Mouse (Mus musculus): Measurements from ENCODE around the gene Tbc1d8. TPM values are rescaled to one million over a fixed set of nuclear protein-coding genes. Genes with fewer than 3 reads are reported as not detected.
A peak's percentile ranks its signal among the peaks of the same experiment; 100 is the strongest.

Gene Tbc1d8
- polyA plus RNA-seq, 1 experiment from 2014 or later, result 12.2 TPM

DNA sequence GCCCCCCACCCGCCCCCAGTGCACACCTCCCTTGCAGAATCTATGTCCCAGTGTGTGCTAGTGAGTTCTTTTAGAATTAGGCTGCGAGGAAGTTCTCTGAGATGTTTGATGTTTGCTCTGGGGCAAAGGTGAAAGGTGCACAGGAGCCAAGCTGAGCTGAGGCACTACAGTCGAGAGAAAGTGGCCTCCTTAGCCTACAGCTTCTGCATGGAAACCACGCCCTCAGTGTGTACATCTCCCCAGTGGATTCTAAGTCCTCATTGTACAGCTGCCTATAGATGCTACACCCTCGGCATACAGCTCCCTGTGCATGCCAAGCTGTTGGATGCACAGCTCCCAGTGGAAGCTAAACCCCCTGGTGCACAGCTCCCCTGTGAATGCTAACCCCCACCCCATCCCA is 139.1 kb downstream of the Tbc1d8 start:
- no peak for ATAC-seq (ENCODE audit: low FRiP score, low TSS enrichment)
- Histone ChIP-seq H3K36me3 (ENCODE audit: control insufficient read depth, insufficient read depth, low read length) (no peaks in the 10 kb centered on the region), H3K9ac (ENCODE audit: low read depth, low read length) (no peak overlapping the region), H3K27ac (ENCODE audit: low read depth, low read length) (no peak overlapping the region), H3K27me3 (ENCODE audit: control insufficient read depth, insufficient read depth, low read length) (no peaks in the 10 kb centered on the region; the same call in 1 of the 2 replicates), H3K4me2 (replicated peaks; ENCODE audit: low read depth, low read length) (no peak overlapping the region), H3K4me1 (ENCODE audit: control insufficient read depth, insufficient read depth, low read length) (no peaks in the 10 kb centered on the region), H3K9me3 (ENCODE audit: control insufficient read depth, low read length) (no peaks in the 10 kb centered on the region), H3K4me3 (ENCODE audit: low read length) (no peak overlapping the region)
- WGBS, result 49% methylated on average over 5 of the region's 5 CpGs

DNA sequence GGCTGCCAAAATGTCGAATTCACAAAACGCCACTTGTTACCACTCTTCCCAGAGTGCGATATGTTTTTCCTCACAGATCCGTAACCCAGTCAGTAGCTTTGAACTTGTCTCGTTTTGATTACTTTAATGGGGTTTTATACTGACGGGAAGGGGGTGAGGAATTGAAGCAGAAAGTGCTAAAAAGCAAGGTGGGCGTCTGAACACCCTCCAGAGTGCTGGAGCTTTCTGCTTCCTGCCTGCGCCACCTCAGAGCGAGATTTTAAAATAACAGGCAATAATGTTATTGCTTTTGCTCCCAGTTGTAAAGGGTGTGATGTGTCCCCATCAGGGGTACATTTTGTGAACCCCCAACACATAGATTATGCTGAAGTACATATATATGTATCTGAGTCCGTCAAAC is 139.7 kb downstream of the Tbc1d8 start:
- Histone ChIP-seq H3K27me3 (ENCODE audit: control insufficient read depth, insufficient read depth, low read length) (no peaks in the 10 kb centered on the region; the same call in 1 of the 2 replicates), H3K9me3 (ENCODE audit: control insufficient read depth, low read length) (no peaks in the 10 kb centered on the region), H3K36me3 (ENCODE audit: control insufficient read depth, insufficient read depth, low read length) (no peaks in the 10 kb centered on the region), H3K4me2 (replicated peaks; ENCODE audit: low read depth, low read length) (no peak overlapping the region), H3K9ac (ENCODE audit: low read depth, low read length) (no peak overlapping the region), H3K27ac (ENCODE audit: low read depth, low read length) (no peak overlapping the region), H3K4me3 (ENCODE audit: low read length) (no peak overlapping the region), H3K4me1 (ENCODE audit: control insufficient read depth, insufficient read depth, low read length) (no peaks in the 10 kb centered on the region)
- ATAC-seq (ENCODE audit: low FRiP score, low TSS enrichment), result no peak
- 67% methylated on average over 10 of the region's 10 CpGs for WGBS

DNA sequence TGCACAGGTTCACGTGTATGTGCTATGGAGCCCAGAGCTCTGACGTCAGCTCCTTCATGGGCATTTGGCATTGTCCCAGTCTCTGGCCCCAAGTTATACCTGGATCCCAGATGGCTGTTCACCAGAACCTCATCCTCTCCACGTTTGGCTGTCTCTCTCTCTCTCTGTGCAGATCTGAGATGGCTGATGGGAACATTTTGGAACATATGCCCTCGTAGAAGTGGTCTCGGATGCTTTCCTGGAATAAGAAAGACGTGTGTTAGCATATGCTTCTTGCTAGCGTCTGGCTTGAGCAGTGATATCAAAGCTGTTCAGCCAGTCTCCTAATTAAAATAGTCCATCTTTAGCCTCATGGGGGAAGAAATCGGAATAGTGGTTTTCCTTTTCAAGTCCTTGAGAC is 141.8 kb downstream of the Tbc1d8 start:
- 82% methylated on average over 8 of the region's 8 CpGs for WGBS
- H3K27ac ChIP-seq (ENCODE audit: low read depth, low read length), result no peak overlapping the region
- H3K9ac ChIP-seq (ENCODE audit: low read depth, low read length), result no peak overlapping the region
- no peak overlapping the region for H3K4me2 ChIP-seq (replicated peaks; ENCODE audit: low read depth, low read length)
- H3K4me3 ChIP-seq (ENCODE audit: low read length), result no peak overlapping the region
- H3K36me3 ChIP-seq (ENCODE audit: control insufficient read depth, insufficient read depth, low read length), result no peaks in the 10 kb centered on the region
- H3K27me3 ChIP-seq (ENCODE audit: control insufficient read depth, insufficient read depth, low read length), result no peaks in the 10 kb centered on the region; the same call in 1 of the 2 replicates
- no peak for ATAC-seq (ENCODE audit: low FRiP score, low TSS enrichment)
- no peaks in the 10 kb centered on the region for H3K4me1 ChIP-seq (ENCODE audit: control insufficient read depth, insufficient read depth, low read length)
- H3K9me3 ChIP-seq (ENCODE audit: control insufficient read depth, low read length), result no peaks in the 10 kb centered on the region

DNA sequence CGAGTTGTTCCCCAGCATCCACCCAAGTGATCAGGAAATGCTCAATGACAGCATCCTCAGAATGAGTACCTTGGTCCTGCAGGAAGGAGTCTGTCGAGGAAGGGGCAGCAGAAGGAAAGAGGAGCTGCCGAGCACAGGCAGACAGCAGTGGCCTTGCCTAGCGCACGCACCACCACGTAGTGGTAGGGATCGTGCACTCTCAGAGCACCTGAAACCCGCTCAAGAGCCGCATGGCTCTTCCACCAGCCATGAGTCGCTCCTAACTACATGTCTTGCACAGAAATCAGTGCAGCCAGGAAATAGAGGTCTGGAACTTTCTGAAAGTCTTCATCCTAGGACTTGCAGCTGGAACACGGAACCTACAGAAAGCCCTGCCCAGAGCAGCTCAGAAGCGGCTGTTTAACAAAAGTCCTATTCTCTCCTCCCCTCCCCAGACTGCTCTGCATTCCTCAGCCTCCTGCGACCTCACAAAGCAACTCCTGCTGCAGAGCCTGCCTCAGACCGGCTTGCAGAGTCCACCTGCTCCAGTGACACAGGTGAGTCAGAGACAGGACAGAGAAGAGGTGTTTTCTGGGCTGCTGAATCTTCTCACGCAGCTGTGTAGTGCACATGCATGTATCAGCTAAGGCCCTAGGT is 142.9 kb downstream of the Tbc1d8 start:
- H3K4me1 ChIP-seq (ENCODE audit: control insufficient read depth, insufficient read depth, low read length), result no peaks in the 10 kb centered on the region
- no peaks in the 10 kb centered on the region for H3K9me3 ChIP-seq (ENCODE audit: control insufficient read depth, low read length)
- 0 out of 2 replicates have a peak, but pooled peaks have one; percentile 52 for ATAC-seq (ENCODE audit: low FRiP score, low TSS enrichment)
- H3K27me3 ChIP-seq (ENCODE audit: control insufficient read depth, insufficient read depth, low read length), result no peaks in the 10 kb centered on the region; the same call in 1 of the 2 replicates
- H3K36me3 ChIP-seq (ENCODE audit: control insufficient read depth, insufficient read depth, low read length), result no peaks in the 10 kb centered on the region
- H3K4me2 ChIP-seq (replicated peaks; ENCODE audit: low read depth, low read length), result no peak overlapping the region
- H3K4me3 ChIP-seq (ENCODE audit: low read length), result no peak overlapping the region
- H3K27ac ChIP-seq (ENCODE audit: low read depth, low read length), result no peak overlapping the region
- no peak overlapping the region for H3K9ac ChIP-seq (ENCODE audit: low read depth, low read length)
- 39% methylated on average over 15 of the region's 15 CpGs for WGBS

DNA sequence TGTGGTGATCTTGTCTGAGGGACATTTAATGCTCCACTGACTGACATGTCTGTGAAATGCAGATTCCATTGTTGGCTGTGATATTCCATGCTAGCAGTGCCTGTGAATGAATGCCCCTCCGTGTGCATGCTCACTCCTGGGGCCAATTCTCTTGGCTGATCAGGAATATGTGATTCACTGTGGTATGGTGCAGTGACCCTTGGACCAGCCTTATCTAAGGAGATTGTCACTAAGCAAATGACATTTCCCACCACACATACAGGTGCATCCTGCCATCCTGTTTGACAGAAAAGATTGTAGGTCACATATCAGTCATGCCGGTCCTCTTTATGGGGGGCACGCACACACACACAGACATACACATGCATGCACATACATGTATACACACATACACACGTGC is 146.1 kb downstream of the Tbc1d8 start:
- Histone ChIP-seq H3K9me3 (ENCODE audit: control insufficient read depth, low read length) (no peaks in the 10 kb centered on the region), H3K36me3 (ENCODE audit: control insufficient read depth, insufficient read depth, low read length) (no peaks in the 10 kb centered on the region), H3K27ac (ENCODE audit: low read depth, low read length) (no peak overlapping the region), H3K9ac (ENCODE audit: low read depth, low read length) (no peak overlapping the region), H3K4me3 (ENCODE audit: low read length) (no peak overlapping the region), H3K4me1 (ENCODE audit: control insufficient read depth, insufficient read depth, low read length) (no peaks in the 10 kb centered on the region), H3K4me2 (replicated peaks; ENCODE audit: low read depth, low read length) (no peak overlapping the region), H3K27me3 (ENCODE audit: control insufficient read depth, insufficient read depth, low read length) (no peaks in the 10 kb centered on the region)
- no peak for ATAC-seq (ENCODE audit: low FRiP score, low TSS enrichment)
- WGBS, result 85% methylated on average over 4 of the region's 4 CpGs

DNA sequence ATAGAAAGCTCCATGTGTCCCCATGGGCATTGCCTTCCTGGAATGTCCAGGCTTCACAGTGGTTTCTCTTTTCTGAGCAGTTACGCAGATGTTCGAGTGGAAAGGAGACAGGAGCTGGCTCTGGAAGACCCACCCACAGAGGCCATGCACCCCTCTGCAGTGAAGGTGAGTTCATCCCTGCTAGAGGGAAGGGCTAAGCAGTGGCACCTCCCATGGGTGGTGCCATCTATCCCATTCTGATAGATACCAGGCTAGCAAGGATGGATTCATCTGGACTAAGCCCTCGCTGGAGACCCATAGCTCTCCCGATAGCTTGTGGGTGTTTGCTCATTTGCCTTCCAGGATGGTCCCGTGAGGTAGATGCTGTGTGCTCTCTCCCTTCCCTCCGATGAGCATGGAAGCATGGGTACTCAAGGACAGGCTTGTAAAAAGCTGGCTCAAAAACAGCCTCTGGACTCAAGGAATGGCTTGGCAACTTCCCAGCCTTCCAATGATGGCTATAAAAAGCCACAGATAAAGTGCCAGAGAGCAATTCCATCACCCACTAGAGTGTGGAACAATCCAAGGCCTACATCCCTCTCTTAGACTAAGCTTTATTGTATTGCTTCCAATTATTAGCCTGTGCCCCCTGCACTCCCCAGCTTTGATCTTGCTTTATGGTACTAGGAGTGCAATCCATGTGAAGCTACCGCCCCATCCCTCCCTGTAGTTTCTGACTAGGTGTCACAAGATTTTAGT is 147.5 kb downstream of the Tbc1d8 start:
- Histone ChIP-seq H3K9me3 (ENCODE audit: control insufficient read depth, low read length) (no peaks in the 10 kb centered on the region), H3K27ac (ENCODE audit: low read depth, low read length) (no peak overlapping the region), H3K4me1 (ENCODE audit: control insufficient read depth, insufficient read depth, low read length) (no peaks in the 10 kb centered on the region), H3K27me3 (ENCODE audit: control insufficient read depth, insufficient read depth, low read length) (no peaks in the 10 kb centered on the region), H3K36me3 (ENCODE audit: control insufficient read depth, insufficient read depth, low read length) (no peaks in the 10 kb centered on the region), H3K9ac (ENCODE audit: low read depth, low read length) (no peak overlapping the region), H3K4me2 (replicated peaks; ENCODE audit: low read depth, low read length) (no peak overlapping the region), H3K4me3 (ENCODE audit: low read length) (no peak overlapping the region)
- WGBS, result 53% methylated on average over 7 of the region's 7 CpGs
- no peak for ATAC-seq (ENCODE audit: low FRiP score, low TSS enrichment)

DNA sequence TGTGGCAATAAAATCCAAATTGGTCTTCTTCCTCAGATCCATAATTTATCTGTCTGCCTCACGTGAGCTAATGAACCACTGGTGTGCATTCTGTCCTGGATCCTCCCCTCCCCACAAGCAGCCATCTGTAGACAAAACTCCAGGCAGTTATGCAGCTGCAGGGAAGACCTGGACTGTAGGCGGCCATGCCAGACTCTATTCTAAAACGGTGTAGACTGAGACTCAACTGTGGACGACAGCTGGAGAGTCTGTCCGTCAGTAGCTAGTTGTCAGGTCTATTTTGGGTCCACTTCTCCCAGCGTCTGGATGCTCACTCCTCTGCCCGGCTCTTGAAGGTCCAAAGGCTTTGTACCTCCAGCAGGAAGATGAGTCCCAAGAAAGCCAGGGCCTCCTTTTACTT is 151.0 kb downstream of the Tbc1d8 start:
- no peak overlapping the region for H3K9ac ChIP-seq (ENCODE audit: low read depth, low read length)
- no peak overlapping the region for H3K4me3 ChIP-seq (ENCODE audit: low read length)
- no peaks in the 10 kb centered on the region for H3K36me3 ChIP-seq (ENCODE audit: control insufficient read depth, insufficient read depth, low read length)
- no peaks in the 10 kb centered on the region for H3K4me1 ChIP-seq (ENCODE audit: control insufficient read depth, insufficient read depth, low read length)
- H3K9me3 ChIP-seq (ENCODE audit: control insufficient read depth, low read length), result no peaks in the 10 kb centered on the region
- no peak for ATAC-seq (ENCODE audit: low FRiP score, low TSS enrichment)
- no peaks in the 10 kb centered on the region for H3K27me3 ChIP-seq (ENCODE audit: control insufficient read depth, insufficient read depth, low read length)
- H3K4me2 ChIP-seq (replicated peaks; ENCODE audit: low read depth, low read length), result no peak overlapping the region
- WGBS, result 67% methylated on average over 7 of the region's 7 CpGs
- H3K27ac ChIP-seq (ENCODE audit: low read depth, low read length), result no peak overlapping the region

DNA sequence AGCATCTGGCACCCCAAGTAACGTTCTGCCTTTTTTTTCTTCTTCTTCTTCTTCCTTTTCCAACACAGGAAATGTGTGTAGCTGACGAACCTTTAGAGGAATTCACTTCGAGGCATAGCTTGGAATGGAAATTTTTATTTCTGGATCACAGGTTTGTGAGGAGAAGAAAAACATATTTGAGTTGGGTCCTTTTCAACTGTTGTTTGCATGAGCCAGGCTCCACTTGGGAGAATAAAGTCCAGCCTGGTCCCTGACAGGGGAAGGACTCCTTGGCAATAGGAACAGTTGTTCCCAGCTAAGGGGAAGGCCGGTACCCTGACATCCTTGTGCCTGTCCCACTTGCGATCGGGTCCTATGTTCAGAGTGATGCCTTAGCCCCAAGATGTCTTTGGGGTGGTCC is 153.3 kb downstream of the Tbc1d8 start:
- Histone ChIP-seq H3K4me2 (replicated peaks; ENCODE audit: low read depth, low read length) (no peak overlapping the region), H3K27ac (ENCODE audit: low read depth, low read length) (no peak overlapping the region), H3K4me3 (ENCODE audit: low read length) (no peak overlapping the region), H3K9me3 (ENCODE audit: control insufficient read depth, low read length) (no peaks in the 10 kb centered on the region), H3K36me3 (ENCODE audit: control insufficient read depth, insufficient read depth, low read length) (no peaks in the 10 kb centered on the region), H3K4me1 (ENCODE audit: control insufficient read depth, insufficient read depth, low read length) (no peaks in the 10 kb centered on the region), H3K9ac (ENCODE audit: low read depth, low read length) (no peak overlapping the region), H3K27me3 (ENCODE audit: control insufficient read depth, insufficient read depth, low read length) (no peaks in the 10 kb centered on the region)
- WGBS, result 84% methylated on average over 6 of the region's 6 CpGs
- no peak for ATAC-seq (ENCODE audit: low FRiP score, low TSS enrichment)

DNA sequence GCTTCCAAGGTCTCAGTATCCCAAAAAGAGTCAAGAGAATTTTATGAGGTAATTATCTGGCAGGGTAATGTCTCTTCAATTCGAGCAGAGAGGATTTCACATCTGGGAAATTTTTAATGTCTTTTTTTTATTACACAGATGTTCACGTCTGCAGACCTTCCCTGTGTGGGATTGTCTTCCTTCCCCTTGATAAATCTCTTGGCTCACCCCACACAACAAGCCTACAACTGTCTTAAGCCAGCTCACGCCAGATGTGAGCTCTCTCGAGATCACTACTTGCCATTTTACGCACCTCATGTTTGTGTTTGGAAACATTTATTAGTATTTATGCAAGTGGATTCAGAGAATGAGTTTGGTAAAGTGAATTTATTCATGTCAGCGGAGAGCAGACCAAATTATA is 156.6 kb downstream of the Tbc1d8 start:
- H3K4me3 ChIP-seq (ENCODE audit: low read length), result no peak overlapping the region
- H3K36me3 ChIP-seq (ENCODE audit: control insufficient read depth, insufficient read depth, low read length), result no peaks in the 10 kb centered on the region
- no peaks in the 10 kb centered on the region for H3K27me3 ChIP-seq (ENCODE audit: control insufficient read depth, insufficient read depth, low read length)
- no peak for ATAC-seq (ENCODE audit: low FRiP score, low TSS enrichment)
- no peak overlapping the region for H3K27ac ChIP-seq (ENCODE audit: low read depth, low read length)
- WGBS, result 67% methylated on average over 6 of the region's 6 CpGs
- no peak overlapping the region for H3K4me2 ChIP-seq (replicated peaks; ENCODE audit: low read depth, low read length)
- H3K9ac ChIP-seq (ENCODE audit: low read depth, low read length), result no peak overlapping the region
- H3K4me1 ChIP-seq (ENCODE audit: control insufficient read depth, insufficient read depth, low read length), result peaks cover 5% of the 10 kb centered on the region; the same call in 1 of the 2 replicates
- H3K9me3 ChIP-seq (ENCODE audit: control insufficient read depth, low read length), result no peaks in the 10 kb centered on the region

Measured in kidney, embryonic 14.5 days (tissue).